Mouse (Mus musculus) erythroblast, embryonic 14.5 days (primary cell): Measurements from ENCODE around the gene Ehf.

ENCODE experiments used
- GATA1 ChIP-seq: IDR thresholded peaks from 2 replicates; pipeline ENCODE4 v1.6.1; 2012; ENCODE audit warnings: low read length, inconsistent platforms, mixed read lengths
- TAL1 ChIP-seq: IDR thresholded peaks from 3 replicates; pipeline ENCODE4 v1.6.1; 2012; ENCODE audit warnings: low read length, inconsistent platforms, mixed read lengths

GRCm38 (mm10) chr2:103239086-103239485 is 64.0 kb downstream of the Ehf start:
- no peak for TF ChIP-seq GATA1
- TF ChIP-seq TAL1 = no peak
